Mouse (Mus musculus): ENCODE measurements around the gene Bhmt2. TPM values are rescaled to one million over a fixed set of nuclear protein-coding genes. Genes with fewer than 3 reads are reported as not detected.

Gene Bhmt2
- total RNA-seq (2022), result not detected

GRCm38 (mm10) chr13:93674131-93674561 lies at the start of gene Bhmt2, which contains the start of gene Dmgdh:
Gene Bhmt2, minus strand, starts transcription at chr13:93674302.
Gene Dmgdh, plus strand, starts transcription at chr13:93674433.
- DNase-seq (ENCODE audit: low spot score), result no peak

GRCm38 (mm10) chr13:93723455-93723854 lies 49.4 kb upstream of the Bhmt2 start:
- DNase-seq (ENCODE audit: low spot score), result no peak

GRCm38 (mm10) chr13:93721916-93722315 lies 47.8 kb upstream of the Bhmt2 start:
- DNase-seq (ENCODE audit: low spot score), result no peak

- DNase-seq (ENCODE audit: low spot score), result peak; percentile 35
Observed at GRCm38 (mm10) chr13:93718948-93719347, 44.8 kb upstream of the Bhmt2 start.

GRCm38 (mm10) chr13:93717113-93717512 lies 43.0 kb upstream of the Bhmt2 start:
- no peak for DNase-seq (ENCODE audit: low spot score)

GRCm38 (mm10) chr13:93713826-93714225 lies 39.7 kb upstream of the Bhmt2 start:
- DNase-seq (ENCODE audit: low spot score), result no peak

GRCm38 (mm10) chr13:93712362-93712761 lies 38.3 kb upstream of the Bhmt2 start:
- no peak for DNase-seq (ENCODE audit: low spot score)

- DNase-seq (ENCODE audit: low spot score), result no peak
Observed at GRCm38 (mm10) chr13:93711226-93711625, 37.1 kb upstream of the Bhmt2 start.

GRCm38 (mm10) chr13:93710325-93710724 lies 36.2 kb upstream of the Bhmt2 start:
- DNase-seq (ENCODE audit: low spot score), result no peak

- DNase-seq (ENCODE audit: low spot score), result no peak
Observed at GRCm38 (mm10) chr13:93707271-93707670, 33.2 kb upstream of the Bhmt2 start.

- DNase-seq (ENCODE audit: low spot score), result no peak
Observed at GRCm38 (mm10) chr13:93705697-93706096, 31.6 kb upstream of the Bhmt2 start.

GRCm38 (mm10) chr13:93698866-93699265 lies 24.8 kb upstream of the Bhmt2 start:
- DNase-seq (ENCODE audit: low spot score), result no peak

GRCm38 (mm10) chr13:93690821-93691220 lies 16.7 kb upstream of the Bhmt2 start:
- DNase-seq (ENCODE audit: low spot score), result no peak

GRCm38 (mm10) chr13:93689566-93689965 lies 15.5 kb upstream of the Bhmt2 start:
- no peak for DNase-seq (ENCODE audit: low spot score)

- no peak for DNase-seq (ENCODE audit: low spot score)
Observed at GRCm38 (mm10) chr13:93687321-93687720, 13.2 kb upstream of the Bhmt2 start.

- no peak for DNase-seq (ENCODE audit: low spot score)
Observed at GRCm38 (mm10) chr13:93685226-93685625, 11.1 kb upstream of the Bhmt2 start.

- DNase-seq (ENCODE audit: low spot score), result no peak
Observed at GRCm38 (mm10) chr13:93683336-93683735, 9.2 kb upstream of the Bhmt2 start.

GRCm38 (mm10) chr13:93676864-93677263 lies 2.8 kb upstream of the Bhmt2 start:
- no peak for DNase-seq (ENCODE audit: low spot score)

- DNase-seq (ENCODE audit: low spot score), result no peak
Observed at GRCm38 (mm10) chr13:93673296-93673695, 806 bp downstream of the Bhmt2 start.

GRCm38 (mm10) chr13:93672371-93672770 lies 1.7 kb downstream of the Bhmt2 start:
- DNase-seq (ENCODE audit: low spot score), result no peak

GRCm38 (mm10) chr13:93667586-93667985 lies 6.5 kb downstream of the Bhmt2 start:
- no peak for DNase-seq (ENCODE audit: low spot score)

GRCm38 (mm10) chr13:93657941-93658340 lies 16.2 kb downstream of the Bhmt2 start:
- no peak for DNase-seq (ENCODE audit: low spot score)

GRCm38 (mm10) chr13:93653382-93653781 lies 20.7 kb downstream of the Bhmt2 start:
- DNase-seq (ENCODE audit: low spot score), result no peak

GRCm38 (mm10) chr13:93648387-93649130 lies 25.5 kb downstream of the Bhmt2 start:
- DNase-seq (ENCODE audit: low spot score), result no peak

All from heart, adult 8-10 months (tissue).